Mouse (Mus musculus): Measurements from ENCODE around the gene Polr2f. TPM values are rescaled to one million over a fixed set of nuclear protein-coding genes. Genes with fewer than 3 reads are reported as not detected.

The Polr2f gene
- polyA plus RNA-seq, 1 experiment from 2014 or later = 321 TPM

GRCm38 (mm10) chr15:79187819-79188218 is 47.0 kb downstream of the Polr2f start:
- no peak overlapping the region for H3K4me3 ChIP-seq (replicated peaks; ENCODE audit: low read depth, low read length)
- H3K27ac ChIP-seq = no peak overlapping the region
- 84% methylated on average over 8 of the region's 8 CpGs for WGBS
- no peaks in the 10 kb centered on the region for H3K27me3 ChIP-seq (ENCODE audit: insufficient read depth, low read length)
- no peak overlapping the region for H3K4me2 ChIP-seq (ENCODE audit: low read length)
- no peak for DNase-seq (ENCODE audit: low spot score)
- peaks cover 1% of the 10 kb centered on the region; the same call in 1 of the 2 replicates for H3K4me1 ChIP-seq (replicated peaks; ENCODE audit: insufficient read depth, low read length)
- H3K9me3 ChIP-seq (replicated peaks; ENCODE audit: low read length) = no peaks in the 10 kb centered on the region
- no peak for TF ChIP-seq CTCF (IDR thresholded peaks at IDR 0.05; ENCODE audit: low read depth)
- H3K9ac ChIP-seq (ENCODE audit: low read depth, low read length) = no peak overlapping the region
- no peak for ATAC-seq (replicated peaks; ENCODE audit: low FRiP score, low read depth)
- no peaks in the 10 kb centered on the region for H3K36me3 ChIP-seq (ENCODE audit: insufficient read depth, low read length)

- Histone ChIP-seq H3K4me1 (replicated peaks; ENCODE audit: insufficient read depth, low read length) (peaks cover 5% of the 10 kb centered on the region; the same call in 1 of the 2 replicates), H3K9ac (ENCODE audit: low read depth, low read length) (no peak overlapping the region), H3K4me2 (ENCODE audit: low read length) (no peak overlapping the region), H3K9me3 (replicated peaks; ENCODE audit: low read length) (no peaks in the 10 kb centered on the region), H3K27me3 (ENCODE audit: insufficient read depth, low read length) (no peaks in the 10 kb centered on the region), H3K4me3 (replicated peaks; ENCODE audit: low read depth, low read length) (no peak overlapping the region), H3K36me3 (ENCODE audit: insufficient read depth, low read length) (no peaks in the 10 kb centered on the region), H3K27ac (no peak overlapping the region)
- TF ChIP-seq CTCF (IDR thresholded peaks at IDR 0.05; ENCODE audit: low read depth) = no peak
- 93% methylated on average over 2 of the region's 2 CpGs for WGBS
- ATAC-seq (replicated peaks; ENCODE audit: low FRiP score, low read depth) = no peak
- DNase-seq (ENCODE audit: low spot score) = no peak
These were observed 50.6 kb downstream of the Polr2f start for GRCm38 (mm10) chr15:79191426-79191825.

- no peak overlapping the region for H3K27ac ChIP-seq
- ATAC-seq (replicated peaks; ENCODE audit: low FRiP score, low read depth) (no peak), DNase-seq (ENCODE audit: low spot score) (no peak)
- no peaks in the 10 kb centered on the region for H3K9me3 ChIP-seq (replicated peaks; ENCODE audit: low read length)
- 86% methylated on average over 6 of the region's 6 CpGs for WGBS
- H3K9ac ChIP-seq (ENCODE audit: low read depth, low read length) = no peak overlapping the region
- no peaks in the 10 kb centered on the region for H3K36me3 ChIP-seq (ENCODE audit: insufficient read depth, low read length)
- H3K4me3 ChIP-seq (replicated peaks; ENCODE audit: low read depth, low read length) = no peak overlapping the region
- H3K4me2 ChIP-seq (ENCODE audit: low read length) = no peak overlapping the region
- no peaks in the 10 kb centered on the region for H3K27me3 ChIP-seq (ENCODE audit: insufficient read depth, low read length)
- H3K4me1 ChIP-seq (replicated peaks; ENCODE audit: insufficient read depth, low read length) = peaks cover 5% of the 10 kb centered on the region; the same call in 1 of the 2 replicates
- no peak for TF ChIP-seq CTCF (IDR thresholded peaks at IDR 0.05; ENCODE audit: low read depth)
These were observed 51.6 kb downstream of the Polr2f start for GRCm38 (mm10) chr15:79192450-79192849.

GRCm38 (mm10) chr15:79192885-79193845 is 52.4 kb downstream of the Polr2f start:
- WGBS = 39% methylated on average over 27 of the region's 27 CpGs
- no peaks in the 10 kb centered on the region for H3K9me3 ChIP-seq (replicated peaks; ENCODE audit: low read length)
- no peak for ATAC-seq (replicated peaks; ENCODE audit: low FRiP score, low read depth)
- DNase-seq (ENCODE audit: low spot score) = no peak
- H3K4me3 ChIP-seq (replicated peaks; ENCODE audit: low read depth, low read length) = no peak overlapping the region
- no peak overlapping the region for H3K27ac ChIP-seq
- peak overlapping the region; percentile 18; the same call in 1 of the 2 replicates for H3K4me2 ChIP-seq (ENCODE audit: low read length)
- TF ChIP-seq CTCF (IDR thresholded peaks at IDR 0.05; ENCODE audit: low read depth) = no peak
- no peaks in the 10 kb centered on the region for H3K27me3 ChIP-seq (ENCODE audit: insufficient read depth, low read length)
- peaks cover 5% of the 10 kb centered on the region; the same call in 1 of the 2 replicates for H3K4me1 ChIP-seq (replicated peaks; ENCODE audit: insufficient read depth, low read length)
- H3K36me3 ChIP-seq (ENCODE audit: insufficient read depth, low read length) = no peaks in the 10 kb centered on the region
- H3K9ac ChIP-seq (ENCODE audit: low read depth, low read length) = no peak overlapping the region

GRCm38 (mm10) chr15:79194048-79194447 is 53.2 kb downstream of the Polr2f start:
- H3K36me3 ChIP-seq (ENCODE audit: insufficient read depth, low read length) = no peaks in the 10 kb centered on the region
- no peaks in the 10 kb centered on the region for H3K9me3 ChIP-seq (replicated peaks; ENCODE audit: low read length)
- no peaks in the 10 kb centered on the region for H3K27me3 ChIP-seq (ENCODE audit: insufficient read depth, low read length)
- H3K4me3 ChIP-seq (replicated peaks; ENCODE audit: low read depth, low read length) = no peak overlapping the region
- H3K27ac ChIP-seq = no peak overlapping the region
- WGBS = 69% methylated on average over 9 of the region's 9 CpGs
- TF ChIP-seq CTCF (IDR thresholded peaks at IDR 0.05; ENCODE audit: low read depth) = no peak
- ATAC-seq (replicated peaks; ENCODE audit: low FRiP score, low read depth) (no peak), DNase-seq (ENCODE audit: low spot score) (no peak)
- H3K4me1 ChIP-seq (replicated peaks; ENCODE audit: insufficient read depth, low read length) = peaks cover 5% of the 10 kb centered on the region; the same call in 1 of the 2 replicates
- H3K4me2 ChIP-seq (ENCODE audit: low read length) = no peak overlapping the region
- no peak overlapping the region for H3K9ac ChIP-seq (ENCODE audit: low read depth, low read length)

- Histone ChIP-seq H3K4me2 (ENCODE audit: low read length) (no peak overlapping the region), H3K36me3 (ENCODE audit: insufficient read depth, low read length) (no peaks in the 10 kb centered on the region), H3K9me3 (replicated peaks; ENCODE audit: low read length) (no peaks in the 10 kb centered on the region), H3K27ac (no peak overlapping the region), H3K4me1 (replicated peaks; ENCODE audit: insufficient read depth, low read length) (peaks cover 5% of the 10 kb centered on the region; the same call in 1 of the 2 replicates), H3K4me3 (replicated peaks; ENCODE audit: low read depth, low read length) (no peak overlapping the region), H3K9ac (ENCODE audit: low read depth, low read length) (no peak overlapping the region), H3K27me3 (ENCODE audit: insufficient read depth, low read length) (no peaks in the 10 kb centered on the region)
- DNase-seq (ENCODE audit: low spot score) (no peak), ATAC-seq (replicated peaks; ENCODE audit: low FRiP score, low read depth) (no peak)
- 59% methylated on average over 2 of the region's 2 CpGs for WGBS
- TF ChIP-seq CTCF (IDR thresholded peaks at IDR 0.05; ENCODE audit: low read depth) = no peak
These were observed 54.1 kb downstream of the Polr2f start for GRCm38 (mm10) chr15:79194946-79195345.
